Mouse (Mus musculus): ENCODE results near the gene Fbxo34.

GRCm38 (mm10) chr14:47515636-47516035, 65.4 kb downstream of the Fbxo34 start:
- TF ChIP-seq GATA1 (IDR thresholded peaks at IDR 0.05; ENCODE audit: low read length), result peak; percentile 71
- peak; percentile 78 for TF ChIP-seq TAL1 (IDR thresholded peaks at IDR 0.05; ENCODE audit: low read length)

Data from erythroblast, embryonic 14.5 days (primary cell).